ENCODE assay signal across 9 mouse cellular contexts in the genomic region with DNA sequence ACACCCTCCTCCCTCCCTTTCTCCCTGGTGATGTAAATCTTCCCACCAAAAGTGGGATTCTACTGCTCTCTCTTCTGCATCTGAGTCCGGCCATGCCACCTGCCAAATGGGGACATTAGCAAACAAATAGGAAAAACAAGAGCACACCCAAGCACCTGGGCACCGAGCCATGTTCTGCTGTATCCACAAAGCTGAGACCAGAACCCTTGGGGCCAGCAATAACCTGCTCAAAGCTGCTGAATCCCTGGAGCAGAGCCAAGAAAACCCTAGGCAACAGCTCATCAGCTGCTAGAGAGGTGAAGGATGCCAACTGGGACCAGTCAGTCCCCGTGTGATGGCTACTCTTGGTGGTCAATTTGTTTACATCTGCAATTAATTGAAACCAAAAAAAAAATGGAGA.
A peak's percentile ranks its signal among the peaks of the same experiment; 100 is the strongest.
DNase-seq lines count a peak whose midpoint lies in the region; ATAC-seq and TF ChIP-seq lines count a peak whose summit lies in the region.
"Had no signal": no experiment of that assay in that cellular context is flagged by ENCODE, and none has a peak within 500 bp of the region (broad histone marks: within the 10 kb centered on the region; RNA-seq: fewer than 3 reads in every experiment).

No protein-coding gene starts in this region.

- H3K4me3 ChIP-seq in kidney, postnatal 0 days (replicated peaks; ENCODE audit: low read depth, low read length): no peak overlapping the region
- H3K4me3 ChIP-seq in kidney, embryonic 15.5 days (replicated peaks): no peak overlapping the region
- H3K4me3 ChIP-seq in embryonic facial prominence, embryonic 15.5 days (replicated peaks): no peak overlapping the region

- H3K9ac ChIP-seq in kidney, postnatal 0 days (ENCODE audit: low read depth, low read length): no peak overlapping the region
- no peak overlapping the region for H3K9ac ChIP-seq in kidney, embryonic 15.5 days
- no peak overlapping the region for H3K9ac ChIP-seq in embryonic facial prominence, embryonic 15.5 days
- H3K9ac ChIP-seq: liver, embryonic 14.5 days had no signal

- H3K4me1 ChIP-seq in kidney, postnatal 0 days (replicated peaks; ENCODE audit: insufficient read depth, low read length): no peaks in the 10 kb centered on the region
- peaks cover 15% of the 10 kb centered on the region for H3K4me1 ChIP-seq in kidney, embryonic 15.5 days
- H3K4me1 ChIP-seq in embryonic facial prominence, embryonic 15.5 days: peaks cover 3% of the 10 kb centered on the region

- H3K27me3 ChIP-seq in kidney, postnatal 0 days (ENCODE audit: insufficient read depth, low read length): no peaks in the 10 kb centered on the region
- H3K27me3 ChIP-seq in kidney, embryonic 15.5 days: peaks cover 19% of the 10 kb centered on the region
- no peaks in the 10 kb centered on the region for H3K27me3 ChIP-seq in embryonic facial prominence, embryonic 15.5 days

- no peak for TF ChIP-seq CTCF in kidney, postnatal 0 days (IDR thresholded peaks at IDR 0.05; ENCODE audit: low read depth)

- no peaks in the 10 kb centered on the region for H3K36me3 ChIP-seq in kidney, postnatal 0 days (ENCODE audit: insufficient read depth, low read length)
- no peaks in the 10 kb centered on the region for H3K36me3 ChIP-seq in kidney, embryonic 15.5 days
- no peaks in the 10 kb centered on the region for H3K36me3 ChIP-seq in embryonic facial prominence, embryonic 15.5 days

- peak; percentile 46; the same call in 1 of the 2 replicates for ATAC-seq in kidney, postnatal 0 days (replicated peaks; ENCODE audit: low FRiP score, low read depth)
- ATAC-seq in kidney, embryonic 15.5 days (replicated peaks; ENCODE audit: low FRiP score): no peak
- peak; percentile 70 for ATAC-seq in embryonic facial prominence, embryonic 15.5 days (ENCODE audit: insufficient number of reproducible peaks, low FRiP score, low TSS enrichment, low read depth)

- no peak for DNase-seq in kidney, postnatal 0 days (ENCODE audit: low spot score)
- peak; percentile 64 for DNase-seq in brain, adult 2 months (ENCODE audit: low read depth, low spot score)
- DNase-seq in lung, postnatal 10 days: peak; percentile 27
- no peak for DNase-seq in ovary, postnatal 10 days (ENCODE audit: low spot score)
- DNase-seq in embryo, embryonic 11 days: no peak
- DNase-seq in frontal cortex, postnatal 10 days (ENCODE audit: low spot score in 2 of 2): no peak

- WGBS in kidney, postnatal 0 days: 39% methylated on average over 3 of the region's 3 CpGs
- WGBS in kidney, embryonic 15.5 days: 66% methylated on average over 3 of the region's 3 CpGs
- WGBS in embryonic facial prominence, embryonic 15.5 days: 41% methylated on average over 3 of the region's 3 CpGs

- no peak overlapping the region for H3K4me2 ChIP-seq in kidney, postnatal 0 days (ENCODE audit: low read length)
- no peak overlapping the region for H3K4me2 ChIP-seq in kidney, embryonic 15.5 days
- no peak overlapping the region for H3K4me2 ChIP-seq in embryonic facial prominence, embryonic 15.5 days (replicated peaks)

- H3K27ac ChIP-seq in kidney, postnatal 0 days: no peak overlapping the region
- H3K27ac ChIP-seq in kidney, embryonic 15.5 days: no peak overlapping the region
- H3K27ac ChIP-seq in embryonic facial prominence, embryonic 15.5 days (replicated peaks): no peak overlapping the region
- H3K27ac ChIP-seq: liver, embryonic 14.5 days had no signal

- H3K9me3 ChIP-seq in kidney, postnatal 0 days (replicated peaks; ENCODE audit: low read length): no peaks in the 10 kb centered on the region
- H3K9me3 ChIP-seq in kidney, embryonic 15.5 days (replicated peaks): no peaks in the 10 kb centered on the region
- H3K9me3 ChIP-seq in embryonic facial prominence, embryonic 15.5 days (replicated peaks): no peaks in the 10 kb centered on the region

Comparison
In these comparisons a context has a peak if more than half of its experiments do, and no peak if none do; other contexts are left out.
1. DNase-seq: peak in brain, adult 2 months (single experiment) and lung, postnatal 10 days (single experiment); none in kidney, postnatal 0 days (single experiment), ovary, postnatal 10 days (single experiment), embryo, embryonic 11 days (single experiment) and frontal cortex, postnatal 10 days (0 of 2).